Mouse (Mus musculus): ENCODE data around the gene Doc2a.

The Doc2a gene

GRCm38 (mm10) chr7:126847116-126847420, at the start of gene Doc2a:
Gene Doc2a, plus strand, starts transcription at chr7:126847416.
- no peak for DNase-seq (ENCODE audit: low read depth, low spot score)

- peak; percentile 17 for DNase-seq (ENCODE audit: low read depth, low spot score)
These were observed 48.8 kb upstream of the Doc2a start for GRCm38 (mm10) chr7:126798127-126799049.

GRCm38 (mm10) chr7:126799050-126799467, 48.2 kb upstream of the Doc2a start:
- DNase-seq (ENCODE audit: low read depth, low spot score) = peak; percentile 98

- DNase-seq (ENCODE audit: low read depth, low spot score) = peak; percentile 92
These were observed 47.5 kb upstream of the Doc2a start for GRCm38 (mm10) chr7:126799468-126800268.

- no peak for DNase-seq (ENCODE audit: low read depth, low spot score)
These were observed 46.8 kb upstream of the Doc2a start for GRCm38 (mm10) chr7:126800269-126801056.

GRCm38 (mm10) chr7:126801057-126801422, 46.2 kb upstream of the Doc2a start:
- DNase-seq (ENCODE audit: low read depth, low spot score) = no peak

GRCm38 (mm10) chr7:126802134-126802889, 44.9 kb upstream of the Doc2a start:
- DNase-seq (ENCODE audit: low read depth, low spot score) = no peak

- DNase-seq (ENCODE audit: low read depth, low spot score) = no peak
These were observed 44.0 kb upstream of the Doc2a start for GRCm38 (mm10) chr7:126803181-126803580.

GRCm38 (mm10) chr7:126803751-126804150, 43.5 kb upstream of the Doc2a start:
- DNase-seq (ENCODE audit: low read depth, low spot score) = no peak

GRCm38 (mm10) chr7:126806956-126807355, 40.3 kb upstream of the Doc2a start:
- no peak for DNase-seq (ENCODE audit: low read depth, low spot score)

- no peak for DNase-seq (ENCODE audit: low read depth, low spot score)
These were observed 39.8 kb upstream of the Doc2a start for GRCm38 (mm10) chr7:126807405-126807804.

GRCm38 (mm10) chr7:126808703-126809455, 38.3 kb upstream of the Doc2a start:
- peak; percentile 85 for DNase-seq (ENCODE audit: low read depth, low spot score)

GRCm38 (mm10) chr7:126809723-126810369, 37.4 kb upstream of the Doc2a start:
- no peak for DNase-seq (ENCODE audit: low read depth, low spot score)

GRCm38 (mm10) chr7:126815726-126816222, 31.4 kb upstream of the Doc2a start:
- no peak for DNase-seq (ENCODE audit: low read depth, low spot score)

GRCm38 (mm10) chr7:126816494-126816893, 30.7 kb upstream of the Doc2a start:
- no peak for DNase-seq (ENCODE audit: low read depth, low spot score)

GRCm38 (mm10) chr7:126817595-126817994, 29.6 kb upstream of the Doc2a start:
- no peak for DNase-seq (ENCODE audit: low read depth, low spot score)

GRCm38 (mm10) chr7:126818818-126819217, 28.4 kb upstream of the Doc2a start:
- DNase-seq (ENCODE audit: low read depth, low spot score) = no peak

- DNase-seq (ENCODE audit: low read depth, low spot score) = peak; percentile 77
These were observed 25.2 kb upstream of the Doc2a start for GRCm38 (mm10) chr7:126821835-126822511.

- no peak for DNase-seq (ENCODE audit: low read depth, low spot score)
These were observed 24.5 kb upstream of the Doc2a start for GRCm38 (mm10) chr7:126822741-126823140.
